Mouse (Mus musculus) midbrain, embryonic 13.5 days (tissue): ENCODE data around the gene Primpol. TPM values are rescaled to one million over a fixed set of nuclear protein-coding genes. Genes with fewer than 3 reads are reported as not detected.
"Not testable (repeated sequence)": the region's sequence is repeated elsewhere in the genome, so short reads cannot be mapped to it uniquely, and the experiment has no call there.

Experiments
- ATAC-seq: fragments of 200-750 bp; cut with Nextera tagmentation; 2 replicates; pipeline ENCODE4 v1.8.0; 2017; ENCODE audit warnings: mild to moderate bottlenecking, moderate TSS enrichment, moderate library complexity
- H3K27ac ChIP-seq: fragments of 300-500 bp; sonication (generic); 2 replicates; pipeline ENCODE4 v1.5.1; 2015; ENCODE audit warnings: inconsistent platforms, mild to moderate bottlenecking, moderate library complexity
- H3K27me3 ChIP-seq: fragments of 300-500 bp; sonication (generic); 2 replicates; pipeline ENCODE4 v1.6.1; 2015; ENCODE audit warnings: mild to moderate bottlenecking, inconsistent platforms
- H3K36me3 ChIP-seq: fragments of 300-500 bp; sonication (generic); 2 replicates; pipeline ENCODE4 v1.6.1; 2015; ENCODE audit warnings: mild to moderate bottlenecking, inconsistent platforms
- H3K4me1 ChIP-seq: fragments of 300-500 bp; sonication (generic); replicated peaks from 2 replicates; pipeline ENCODE4 v1.6.1; 2015; ENCODE audit warnings: inconsistent platforms
- H3K4me2 ChIP-seq: fragments of 300-500 bp; sonication (generic); replicated peaks from 2 replicates; pipeline ENCODE4 v1.6.1; 2015; ENCODE audit warnings: moderate library complexity, mild to moderate bottlenecking, inconsistent platforms
- H3K4me3 ChIP-seq: fragments of 300-500 bp; sonication (generic); replicated peaks from 2 replicates; pipeline ENCODE4 v1.5.1; 2015; ENCODE audit warnings: mild to moderate bottlenecking, inconsistent platforms
- H3K9ac ChIP-seq: fragments of 300-500 bp; sonication (generic); replicated peaks from 2 replicates; pipeline ENCODE4 v1.6.1; 2015; ENCODE audit warnings: mild to moderate bottlenecking, inconsistent platforms
- H3K9me3 ChIP-seq: fragments of 300-500 bp; sonication (generic); 2 replicates; pipeline ENCODE4 v1.6.1; 2016; ENCODE audit warnings: mild to moderate bottlenecking, inconsistent platforms
- WGBS: fragments of 180-500 bp; shearing (Covaris S2); methylation state at CpG from one replicate; pipeline ENCODE4 v1.1.7; 2015; 5-methylcytosine and 5-hydroxymethylcytosine counted together
- polyA plus RNA-seq: library from polyadenylated mRNA; unstranded; fragments of >200 nt; fragmentation: Nextera tagmentation; extraction: Ambion mirVana; gene quantifications from 2 replicates; pipeline ENCODE4 v1.2.1, GENCODE M21; 2015

The Primpol gene
- polyA plus RNA-seq, 1 experiment from 2014 or later, result 9.3 TPM

GRCm38 (mm10) chr8:46599314-46599904 is 17.6 kb downstream of the Primpol start:
- Histone ChIP-seq H3K4me2 (no peak overlapping the region), H3K36me3 (no peaks in the 10 kb centered on the region), H3K9me3 (no peaks in the 10 kb centered on the region), H3K4me3 (no peak overlapping the region), H3K4me1 (no peaks in the 10 kb centered on the region), H3K9ac (no peak overlapping the region), H3K27me3 (no peaks in the 10 kb centered on the region), H3K27ac (no peak overlapping the region)
- no peak for ATAC-seq
- 96% methylated on average over 7 of the region's 7 CpGs for WGBS

- Histone ChIP-seq H3K9me3 (no peaks in the 10 kb centered on the region), H3K27me3 (no peaks in the 10 kb centered on the region), H3K4me2 (no peak overlapping the region), H3K27ac (no peak overlapping the region), H3K36me3 (no peaks in the 10 kb centered on the region), H3K4me3 (no peak overlapping the region), H3K9ac (no peak overlapping the region), H3K4me1 (no peaks in the 10 kb centered on the region)
- ATAC-seq, result no peak
- 94% methylated on average over 5 of the region's 5 CpGs for WGBS
These were observed 18.3 kb downstream of the Primpol start for GRCm38 (mm10) chr8:46598753-46599152.

- Histone ChIP-seq H3K4me1 (no peaks in the 10 kb centered on the region), H3K4me2 (no peak overlapping the region), H3K27ac (no peak overlapping the region), H3K9me3 (no peaks in the 10 kb centered on the region), H3K36me3 (no peaks in the 10 kb centered on the region), H3K27me3 (no peaks in the 10 kb centered on the region), H3K4me3 (no peak overlapping the region), H3K9ac (no peak overlapping the region)
- WGBS, result 95% methylated on average over 2 of the region's 2 CpGs
- no peak for ATAC-seq
These were observed 18.9 kb downstream of the Primpol start for GRCm38 (mm10) chr8:46598114-46598513.

GRCm38 (mm10) chr8:46597411-46597810 is 19.6 kb downstream of the Primpol start:
- H3K9ac ChIP-seq, result no peak overlapping the region
- 88% methylated on average over 2 of the region's 2 CpGs for WGBS
- ATAC-seq, result no peak

GRCm38 (mm10) chr8:46596530-46596929 is 20.5 kb downstream of the Primpol start:
- H3K4me1 ChIP-seq, result no peaks in the 10 kb centered on the region
- H3K9ac ChIP-seq, result no peak overlapping the region
- 94% methylated on average over 2 of the region's 2 CpGs for WGBS
- no peak overlapping the region for H3K4me2 ChIP-seq
- H3K27ac ChIP-seq, result no peak overlapping the region
- no peak for ATAC-seq
- no peak overlapping the region for H3K4me3 ChIP-seq
- no peaks in the 10 kb centered on the region for H3K9me3 ChIP-seq
- no peaks in the 10 kb centered on the region for H3K27me3 ChIP-seq
- H3K36me3 ChIP-seq, result no peaks in the 10 kb centered on the region

More at GRCm38 (mm10) chr8:46597411-46597810, 19.6 kb downstream of the Primpol start:
- H3K9me3 ChIP-seq, result no peaks in the 10 kb centered on the region
- no peaks in the 10 kb centered on the region for H3K4me1 ChIP-seq
- no peak overlapping the region for H3K4me3 ChIP-seq
- H3K27me3 ChIP-seq, result no peaks in the 10 kb centered on the region
- no peak overlapping the region for H3K27ac ChIP-seq
- H3K4me2 ChIP-seq, result no peak overlapping the region
- H3K36me3 ChIP-seq, result no peaks in the 10 kb centered on the region

- H3K9ac ChIP-seq, result no peak overlapping the region
- whole genome bisulfite sequencing, result 91% methylated on average over 2 of the region's 2 CpGs
- H3K27me3 ChIP-seq, result no peaks in the 10 kb centered on the region
- no peak for ATAC-seq
- no peaks in the 10 kb centered on the region for H3K36me3 ChIP-seq
- no peaks in the 10 kb centered on the region for H3K9me3 ChIP-seq
- H3K27ac ChIP-seq, result no peak overlapping the region
- H3K4me3 ChIP-seq, result no peak overlapping the region
- no peak overlapping the region for H3K4me2 ChIP-seq
- no peaks in the 10 kb centered on the region for H3K4me1 ChIP-seq
These were observed 21.4 kb downstream of the Primpol start for GRCm38 (mm10) chr8:46595593-46595992.

GRCm38 (mm10) chr8:46593772-46594171 is 23.2 kb downstream of the Primpol start:
- Histone ChIP-seq H3K4me3 (no peak overlapping the region), H3K36me3 (peaks cover 2% of the 10 kb centered on the region; the same call in 1 of the 2 replicates)

GRCm38 (mm10) chr8:46593067-46593466 is 23.9 kb downstream of the Primpol start:
- no peak for ATAC-seq
- H3K36me3 ChIP-seq, result peaks cover 2% of the 10 kb centered on the region; the same call in 1 of the 2 replicates
- no peak overlapping the region for H3K4me3 ChIP-seq
- H3K9me3 ChIP-seq, result no peaks in the 10 kb centered on the region
- H3K27me3 ChIP-seq, result no peaks in the 10 kb centered on the region
- H3K4me2 ChIP-seq, result no peak overlapping the region
- no peaks in the 10 kb centered on the region for H3K4me1 ChIP-seq
- H3K9ac ChIP-seq, result no peak overlapping the region
- WGBS, result 86% methylated on average over 8 of the region's 8 CpGs
- no peak overlapping the region for H3K27ac ChIP-seq

More at GRCm38 (mm10) chr8:46593772-46594171, 23.2 kb downstream of the Primpol start:
- ATAC-seq, result no peak
- 88% methylated on average over 2 of the region's 2 CpGs for WGBS
- Histone ChIP-seq H3K9me3 (no peaks in the 10 kb centered on the region), H3K27ac (no peak overlapping the region), H3K4me2 (no peak overlapping the region), H3K27me3 (no peaks in the 10 kb centered on the region), H3K9ac (no peak overlapping the region), H3K4me1 (no peaks in the 10 kb centered on the region)

GRCm38 (mm10) chr8:46588663-46589062 is 28.3 kb downstream of the Primpol start:
- no peak overlapping the region for H3K27ac ChIP-seq
- H3K4me2 ChIP-seq, result no peak overlapping the region
- no peak overlapping the region for H3K9ac ChIP-seq
- 97% methylated on average over 2 of the region's 2 CpGs for WGBS
- ATAC-seq, result no peak
- no peaks in the 10 kb centered on the region for H3K4me1 ChIP-seq
- H3K9me3 ChIP-seq, result no peaks in the 10 kb centered on the region
- peaks cover 2% of the 10 kb centered on the region; the same call in 1 of the 2 replicates for H3K36me3 ChIP-seq
- H3K27me3 ChIP-seq, result no peaks in the 10 kb centered on the region
- H3K4me3 ChIP-seq, result no peak overlapping the region

- 93% methylated on average over 5 of the region's 5 CpGs for WGBS
- H3K27me3 ChIP-seq, result no peaks in the 10 kb centered on the region
- no peak overlapping the region for H3K4me3 ChIP-seq
- H3K9ac ChIP-seq, result no peak overlapping the region
- H3K9me3 ChIP-seq, result no peaks in the 10 kb centered on the region
- H3K36me3 ChIP-seq, result peaks cover 3% of the 10 kb centered on the region; the same call in 1 of the 2 replicates
- no peak overlapping the region for H3K27ac ChIP-seq
- no peak overlapping the region for H3K4me2 ChIP-seq
- H3K4me1 ChIP-seq, result no peaks in the 10 kb centered on the region
- ATAC-seq, result no peak
These were observed 29.1 kb downstream of the Primpol start for GRCm38 (mm10) chr8:46587911-46588310.

- no peak for ATAC-seq
- Histone ChIP-seq H3K4me3 (no peak overlapping the region), H3K4me2 (no peak overlapping the region), H3K9ac (no peak overlapping the region), H3K36me3 (peaks cover 12% of the 10 kb centered on the region; the same call in 1 of the 2 replicates), H3K4me1 (no peaks in the 10 kb centered on the region), H3K9me3 (no peaks in the 10 kb centered on the region), H3K27ac (no peak overlapping the region), H3K27me3 (no peaks in the 10 kb centered on the region)
- WGBS, result 86% methylated on average over 3 of the region's 3 CpGs
These were observed 31.4 kb downstream of the Primpol start for GRCm38 (mm10) chr8:46585576-46585975.

- 54% methylated on average over 4 of the region's 4 CpGs for WGBS
- H3K4me3 ChIP-seq, H3K27ac ChIP-seq, H3K9ac ChIP-seq, H3K9me3 ChIP-seq, ATAC-seq, H3K27me3 ChIP-seq, H3K4me2 ChIP-seq, H3K4me1 ChIP-seq: not testable (repeated sequence)
- peaks cover 13% of the 10 kb centered on the region; the same call in 1 of the 2 replicates for H3K36me3 ChIP-seq
These were observed 32.7 kb downstream of the Primpol start for GRCm38 (mm10) chr8:46584328-46584727.

- Histone ChIP-seq H3K9me3 (no peaks in the 10 kb centered on the region), H3K27ac (no peak overlapping the region), H3K4me1 (no peaks in the 10 kb centered on the region), H3K27me3 (no peaks in the 10 kb centered on the region), H3K36me3 (peaks cover 54% of the 10 kb centered on the region), H3K9ac (no peak overlapping the region), H3K4me3 (no peak overlapping the region), H3K4me2 (no peak overlapping the region)
- ATAC-seq, result no peak
- 96% methylated on average over 9 of the region's 9 CpGs for WGBS
These were observed 38.2 kb downstream of the Primpol start for GRCm38 (mm10) chr8:46578794-46579193.
